Mouse (Mus musculus) bone marrow macrophage, adult 2 months (primary cell): ENCODE data around the gene Pigz.

ENCODE experiments used
- CTCF ChIP-seq: IDR thresholded peaks from 2 replicates; pipeline ENCODE4 v1.5.1; 2012; ENCODE audit warnings: low read depth, mild to moderate bottlenecking, low read length, moderate library complexity
- POLR2A ChIP-seq: IDR thresholded peaks from 2 replicates; pipeline ENCODE4 v1.6.1; 2012; ENCODE audit warnings: mild to moderate bottlenecking, low read depth, low read length, borderline replicate concordance

DNA sequence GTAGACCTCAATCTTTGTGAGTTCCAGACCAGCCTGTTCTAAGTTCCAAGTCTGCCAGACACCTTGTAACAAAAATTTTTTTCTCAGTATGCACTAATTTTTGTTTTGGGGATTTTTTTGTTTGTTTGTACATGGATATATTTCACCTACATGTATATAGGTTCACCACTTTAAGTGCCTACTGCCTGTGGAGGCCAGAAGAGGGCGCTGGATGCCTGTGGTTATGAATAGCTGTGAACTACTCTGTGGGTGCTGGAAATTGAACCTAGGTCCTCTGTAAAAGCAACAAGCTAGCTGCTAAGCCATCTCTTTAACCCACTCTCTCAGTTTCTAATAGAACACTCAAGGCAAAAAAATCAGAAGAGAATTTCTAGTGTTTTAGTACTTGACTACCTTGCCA is 58.4 kb downstream of the Pigz start:
- TF ChIP-seq CTCF (no peak), POLR2A (no peak)
